Mouse (Mus musculus) CH12.LX (cell line): Measurements from ENCODE around the gene Etv6. TPM values are rescaled to one million over a fixed set of nuclear protein-coding genes. Genes with fewer than 3 reads are reported as not detected.
A peak's percentile ranks its signal among the peaks of the same experiment; 100 is the strongest.

ENCODE experiments used
- DNase-seq: peaks from one replicate; pipeline ENCODE4 v3.0.0-alpha.2; 2013; ENCODE audit errors: extremely low read depth
- H3K27ac ChIP-seq: 2 replicates; pipeline ENCODE4 v1.5.1; 2012; ENCODE audit warnings: low read depth, mild to moderate bottlenecking, control low read depth, moderate library complexity; ENCODE audit not compliant: insufficient read depth
- H3K27me3 ChIP-seq: replicated peaks from 2 replicates; pipeline ENCODE3; 2012; ENCODE audit warnings: inconsistent platforms
- H3K36me3 ChIP-seq, 2 experiments: replicated peaks in 1 of 2; 2 replicates each; pipeline versions ENCODE3 to v1.6.1; 2012; ENCODE audit warnings: inconsistent platforms in 1 of 2, low read length in 1 of 2, mild to moderate bottlenecking in 1 of 2, mixed read lengths in 1 of 2, moderate library complexity in 1 of 2; ENCODE audit not compliant: control insufficient read depth in 1 of 2, insufficient read depth in 1 of 2
- H3K4me1 ChIP-seq, 2 experiments: 2 replicates each; pipeline ENCODE4 v1.6.1; 2012; ENCODE audit warnings: inconsistent platforms in 1 of 2, moderate library complexity in 1 of 2; ENCODE audit not compliant: insufficient read depth in 2 of 2, control insufficient read depth in 1 of 2
- H3K4me2 ChIP-seq: 2 replicates; pipeline ENCODE4 v1.6.1; 2012; ENCODE audit warnings: low read depth, mild to moderate bottlenecking, control low read depth; ENCODE audit not compliant: poor library complexity, insufficient read depth, severe bottlenecking
- H3K4me3 ChIP-seq, 3 experiments: fragments of 150-350 bp in 1 of 3; sonication (generic) in 1 of 3; replicated peaks in 1 of 3; 2 replicates each; pipeline versions ENCODE3 to v1.5.1; 2011 to 2012; ENCODE audit warnings: low read depth in 2 of 3, low read length in 2 of 3, mild to moderate bottlenecking in 2 of 3, moderate library complexity in 2 of 3, control low read depth in 1 of 3, improper control_type of control experiment in 1 of 3, inconsistent platforms in 1 of 3, mixed read lengths in 1 of 3; ENCODE audit not compliant: poor library complexity in 1 of 3
- H3K79me2 ChIP-seq: replicated peaks from 2 replicates; pipeline ENCODE4 v1.6.1; 2012; ENCODE audit warnings: mild to moderate bottlenecking, moderate library complexity; ENCODE audit not compliant: control insufficient read depth, poor library complexity, insufficient read depth, severe bottlenecking; ENCODE audit errors: extremely low read depth
- H3K9ac ChIP-seq: 2 replicates; pipeline ENCODE4 v1.6.1; 2012; ENCODE audit warnings: low read depth, mild to moderate bottlenecking, control low read depth, moderate library complexity; ENCODE audit not compliant: insufficient read depth
- H3K9me3 ChIP-seq: replicated peaks from 2 replicates; pipeline ENCODE3; 2012; ENCODE audit warnings: low read length, inconsistent platforms, mixed read lengths
- CTCF ChIP-seq, 2 experiments: IDR thresholded peaks in 1 of 2; conservative IDR thresholded peaks in 1 of 2; 2 replicates each; pipeline ENCODE4 v1.5.1; 2011 to 2012; ENCODE audit warnings: low read depth in 2 of 2, low read length in 2 of 2, improper control_type of control experiment in 1 of 2, inconsistent platforms in 1 of 2, mild to moderate bottlenecking in 1 of 2, moderate library complexity in 1 of 2
- ELF1 ChIP-seq: IDR thresholded peaks from 2 replicates; pipeline ENCODE4 v1.6.1; 2014; ENCODE audit warnings: low read depth, mild to moderate bottlenecking, inconsistent platforms, low read length, improper control_type of control experiment
- ETS1 ChIP-seq: conservative IDR thresholded peaks from 2 replicates; pipeline ENCODE4 v1.6.1; 2012; ENCODE audit warnings: low read depth, mild to moderate bottlenecking, inconsistent platforms, low read length, improper control_type of control experiment, moderate library complexity
- HCFC1 ChIP-seq: IDR thresholded peaks from 2 replicates; pipeline ENCODE4 v1.6.1; 2012; ENCODE audit warnings: low read depth, mild to moderate bottlenecking, inconsistent platforms, low read length, improper control_type of control experiment
- JUND ChIP-seq: conservative IDR thresholded peaks from 2 replicates; pipeline ENCODE4 v1.6.1; 2011; ENCODE audit warnings: low read depth, low read length, improper control_type of control experiment
- KAT2A ChIP-seq: IDR thresholded peaks from 2 replicates; pipeline ENCODE4 v1.6.1; 2012; ENCODE audit warnings: low read length, improper control_type of control experiment, inconsistent platforms; ENCODE audit not compliant: insufficient replicate concordance
- MAFK ChIP-seq: IDR thresholded peaks from 2 replicates; pipeline ENCODE4 v1.6.1; 2011; ENCODE audit warnings: low read length, improper control_type of control experiment; ENCODE audit not compliant: insufficient replicate concordance
- MYC ChIP-seq: IDR thresholded peaks from 2 replicates; pipeline ENCODE4 v1.6.1; 2011; ENCODE audit warnings: low read depth, mild to moderate bottlenecking, improper control_type of control experiment, low read length
- NELFE ChIP-seq: IDR thresholded peaks from 2 replicates; pipeline ENCODE4 v1.6.1; 2011; ENCODE audit warnings: low read depth, low read length, improper control_type of control experiment
- NRF1 ChIP-seq: IDR thresholded peaks from 2 replicates; pipeline ENCODE4 v1.6.1; 2014; ENCODE audit warnings: low read depth, mild to moderate bottlenecking, inconsistent platforms, low read length, improper control_type of control experiment, moderate library complexity
- PAX5 ChIP-seq: IDR thresholded peaks from 2 replicates; pipeline ENCODE4 v1.6.1; 2012; ENCODE audit warnings: low read length, inconsistent platforms, mixed read lengths
- POLR2A ChIP-seq: IDR thresholded peaks from 2 replicates; pipeline ENCODE4 v1.6.1; 2011; ENCODE audit warnings: low read depth, mild to moderate bottlenecking, improper control_type of control experiment, low read length
- RAD21 ChIP-seq: IDR thresholded peaks from 2 replicates; pipeline ENCODE4 v1.6.1; 2011; ENCODE audit warnings: low read depth, mild to moderate bottlenecking, low read length, improper control_type of control experiment, moderate library complexity
- RCOR1 ChIP-seq: conservative IDR thresholded peaks from 2 replicates; pipeline ENCODE4 v1.6.1; 2012; ENCODE audit warnings: low read depth, mild to moderate bottlenecking, inconsistent platforms, low read length, improper control_type of control experiment
- SIN3A ChIP-seq: IDR thresholded peaks from 2 replicates; pipeline ENCODE4 v1.6.1; 2012; ENCODE audit warnings: low read length, improper control_type of control experiment, inconsistent platforms
- SMC3 ChIP-seq: IDR thresholded peaks from 2 replicates; pipeline ENCODE4 v1.6.1; 2011; ENCODE audit warnings: low read depth, low read length, improper control_type of control experiment
- TBP ChIP-seq: conservative IDR thresholded peaks from 2 replicates; pipeline ENCODE4 v1.6.1; 2011; ENCODE audit warnings: low read depth, low read length, improper control_type of control experiment
- TCF12 ChIP-seq: IDR thresholded peaks from 2 replicates; pipeline ENCODE4 v1.6.1; 2014; ENCODE audit warnings: low read depth, mild to moderate bottlenecking, inconsistent platforms, low read length, improper control_type of control experiment
- dilution Hi-C: fragments of 300-500 bp; cut with MboI; formaldehyde crosslinking; loops from 2 replicates; pipeline ENCODE4 v1.14.3; 2020; ENCODE audit warnings: low sequenced_read_pairs; ENCODE audit not compliant: extremely low pct_unique_long_range_greater_than_20kb, extremely low pct_ligation_motif_present
- in situ Hi-C: fragments of 300-500 bp; cut with MboI; formaldehyde crosslinking; loops from 3 replicates; pipeline ENCODE4 v1.14.3; 2019; ENCODE audit warnings: low sequenced_read_pairs, low pct_ligation_motif_present, low pct_unique_long_range_greater_than_20kb, mixed read lengths
- polyA plus RNA-seq: library from polyadenylated mRNA; unstranded; fragments of >175 nt; gene quantifications from 2 replicates; pipeline ENCODE4 v1.2.1, GENCODE M21; 2012; ENCODE audit warnings: low read depth; ENCODE audit not compliant: insufficient read length
- total RNA-seq, 2 experiments: library from RNA; depleted of rRNA; stranded (reverse); fragments of 300-350 nt in 1 of 2; fragments of >200 nt in 1 of 2; gene quantifications; 2 replicates each; pipeline ENCODE4 v1.2.3; 2012 to 2014

Gene Etv6
- total and polyA plus RNA-seq, 3 experiments: 7.6 to 29.5 (median 10.1) TPM

DNA sequence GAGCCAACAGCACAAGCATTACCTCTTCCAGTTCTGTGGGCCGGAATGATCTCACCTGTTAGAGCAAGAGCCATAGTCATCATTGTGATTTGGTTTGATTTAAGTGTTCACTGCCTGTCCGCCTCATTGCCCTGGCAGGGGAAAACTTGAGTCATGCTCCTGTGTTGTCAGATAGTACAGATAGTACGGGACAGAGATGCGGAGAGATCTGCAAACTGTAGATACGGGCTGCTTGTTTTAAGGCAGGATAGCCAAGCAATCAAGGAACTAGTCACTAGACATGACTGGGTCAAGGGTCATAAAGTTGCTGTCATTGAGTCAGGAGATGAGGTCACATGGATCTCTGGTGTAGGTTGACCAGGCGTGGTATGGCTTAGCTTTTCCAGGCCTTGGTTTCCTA, 182.2 kb downstream of the Etv6 start:
- Histone ChIP-seq H3K79me2 (no peaks in the 10 kb centered on the region), H3K9me3 (no peaks in the 10 kb centered on the region), H3K27me3 (no peaks in the 10 kb centered on the region), H3K27ac (no peak overlapping the region), H3K9ac (no peak overlapping the region), H3K36me3 (peaks cover 0 to 34% of the 10 kb centered on the region in 2 experiments), H3K4me3 (no peak overlapping the region), H3K4me2 (no peak overlapping the region), H3K4me1 (peaks cover 22 to 61% of the 10 kb centered on the region in 2 experiments)
- dilution Hi-C loops (no loop called here), in situ Hi-C loops (loop anchor here (25.0 kb wide), 1 partner anchor 180 kb away; the partner anchor contains the start of gene Etv6)
- DNase-seq: peak; percentile 45
- TF ChIP-seq JUND (peak; percentile 60), TBP (no peak), MAFK (no peak)

- in situ Hi-C loops: loop anchor here (25.0 kb wide), 1 partner anchor 181 kb away; the partner anchor contains the start of gene Etv6
- no peak for TF ChIP-seq NELFE
- no peak for TF ChIP-seq RCOR1
- no peak for TF ChIP-seq MAFK
- TF ChIP-seq RAD21: no peak
- no peak for TF ChIP-seq MYC
- TF ChIP-seq PAX5: no peak
- TF ChIP-seq POLR2A: no peak
- no peak for TF ChIP-seq SMC3
- no peak for TF ChIP-seq TBP
- no peak for TF ChIP-seq NRF1
- TF ChIP-seq KAT2A: no peak
- TF ChIP-seq, all 38 proteins: peak for 0
Observed at GRCm38 (mm10) chr6:134218441-134218840, 182.9 kb downstream of the Etv6 start.

DNA sequence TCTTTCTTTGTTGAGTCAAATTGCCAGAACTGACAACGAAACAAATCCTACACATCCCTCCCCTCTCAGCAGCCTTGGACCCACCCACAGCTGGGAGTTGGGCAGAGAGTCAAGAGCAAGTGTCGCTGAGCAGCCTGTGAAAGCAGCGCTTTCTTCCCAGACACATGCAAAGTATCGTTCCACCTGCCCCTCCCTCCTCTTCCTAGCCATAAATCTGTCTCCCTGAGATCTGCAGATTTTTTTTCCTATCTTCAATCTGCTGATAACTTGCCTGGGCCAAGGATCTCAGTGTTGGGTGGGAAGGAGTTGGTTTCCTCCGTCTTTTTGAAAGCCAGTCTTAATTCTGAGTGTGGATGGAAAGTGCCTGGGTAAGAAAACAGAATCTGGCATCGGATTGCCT, 183.9 kb downstream of the Etv6 start:
- in situ Hi-C loops (loop anchor here (25.0 kb wide), 1 partner anchor 182 kb away; the partner anchor contains the start of gene Etv6), dilution Hi-C loops (no loop called here)
- H3K4me2 ChIP-seq: no peak overlapping the region
- TF ChIP-seq ELF1: no peak
- TF ChIP-seq TCF12: no peak
- TF ChIP-seq ETS1: no peak
- TF ChIP-seq SMC3: no peak
- TF ChIP-seq CTCF (conservative IDR thresholded peaks at IDR 0.05 in 1 of 2, IDR thresholded peaks at IDR 0.05 in 1 of 2; ENCODE audit: low read depth in 2 of 2, low read length in 2 of 2): no peak
- TF ChIP-seq POLR2A: no peak
- no peak for TF ChIP-seq SIN3A
- no peak for TF ChIP-seq NRF1
- TF ChIP-seq HCFC1: no peak
- no peaks in the 10 kb centered on the region for H3K27me3 ChIP-seq
- no peaks in the 10 kb centered on the region for H3K79me2 ChIP-seq
- no peak overlapping the region for H3K4me3 ChIP-seq
- H3K9ac ChIP-seq: no peak overlapping the region
- H3K4me1 ChIP-seq: peaks cover 24 to 77% of the 10 kb centered on the region in 2 experiments
- H3K36me3 ChIP-seq: peaks cover 2 to 42% of the 10 kb centered on the region in 2 experiments
- DNase-seq: no peak
- H3K27ac ChIP-seq: no peak overlapping the region
- no peaks in the 10 kb centered on the region for H3K9me3 ChIP-seq

More at GRCm38 (mm10) chr6:134218441-134218840, 182.9 kb downstream of the Etv6 start:
- H3K4me1 ChIP-seq: peaks cover 24 to 68% of the 10 kb centered on the region in 2 experiments
- no peaks in the 10 kb centered on the region for H3K27me3 ChIP-seq
- no peak overlapping the region for H3K27ac ChIP-seq
- H3K4me3 ChIP-seq: no peak overlapping the region
- dilution Hi-C loops: no loop called here
- H3K9me3 ChIP-seq: no peaks in the 10 kb centered on the region
- H3K36me3 ChIP-seq: peaks cover 0 to 37% of the 10 kb centered on the region in 2 experiments
- no peaks in the 10 kb centered on the region for H3K79me2 ChIP-seq
- DNase-seq: no peak
- H3K9ac ChIP-seq: no peak overlapping the region
- no peak overlapping the region for H3K4me2 ChIP-seq
